Mouse (Mus musculus) kidney, adult 2 months (tissue): ENCODE measurements at regions not wholly inside any gene's neighbourhood (a gene's known extent, or its start where the extent isn't known, plus 50 kb on each side); places are given as distances from the start of the nearest gene placed in this dataset.

Experiments used
- DNase-seq: peaks from one replicate; pipeline ENCODE4 v3.0.0; 2021
- H3K27ac ChIP-seq: fragments of 200-500 bp; 2 replicates; pipeline ENCODE4 v1.5.1; 2012; ENCODE audit warnings: low read depth, low read length, control low read depth, inconsistent platforms; ENCODE audit not compliant: insufficient read depth
- H3K27me3 ChIP-seq: fragments of 200-500 bp; replicated peaks from 2 replicates; pipeline ENCODE4 v1.6.1; 2012; ENCODE audit warnings: mild to moderate bottlenecking, moderate library complexity, low read length, inconsistent platforms; ENCODE audit not compliant: control insufficient read depth, insufficient read depth
- H3K36me3 ChIP-seq: fragments of 200-500 bp; 2 replicates; pipeline ENCODE4 v1.6.1; 2012; ENCODE audit warnings: mild to moderate bottlenecking, moderate library complexity, low read length, inconsistent platforms; ENCODE audit not compliant: control insufficient read depth, insufficient read depth
- H3K4me1 ChIP-seq: fragments of 200-500 bp; 2 replicates; pipeline ENCODE4 v1.6.1; 2011; ENCODE audit warnings: low read length; ENCODE audit not compliant: control insufficient read depth, insufficient read depth
- H3K4me3 ChIP-seq: fragments of 200-500 bp; 2 replicates; pipeline ENCODE4 v1.5.1; 2011; ENCODE audit warnings: mild to moderate bottlenecking, low read depth, low read length, control low read depth; ENCODE audit not compliant: insufficient read depth
- CTCF ChIP-seq: fragments of 200-500 bp; conservative IDR thresholded peaks from 2 replicates; pipeline ENCODE4 v1.5.1; 2011; ENCODE audit warnings: low read depth, mild to moderate bottlenecking, control low read depth, low read length, moderate library complexity, mixed read lengths; ENCODE audit not compliant: insufficient read depth, insufficient read length
- POLR2A ChIP-seq: fragments of 200-500 bp; IDR thresholded peaks from one replicate; pipeline ENCODE4 v1.6.1; 2011; ENCODE audit warnings: low read depth, low read length, control low read depth
- WGBS: fragments of 180-500 bp; shearing (Covaris S2); methylation state at CpG from one replicate; pipeline ENCODE4 v1.1.7; 2018; 5-methylcytosine and 5-hydroxymethylcytosine counted together

DNA sequence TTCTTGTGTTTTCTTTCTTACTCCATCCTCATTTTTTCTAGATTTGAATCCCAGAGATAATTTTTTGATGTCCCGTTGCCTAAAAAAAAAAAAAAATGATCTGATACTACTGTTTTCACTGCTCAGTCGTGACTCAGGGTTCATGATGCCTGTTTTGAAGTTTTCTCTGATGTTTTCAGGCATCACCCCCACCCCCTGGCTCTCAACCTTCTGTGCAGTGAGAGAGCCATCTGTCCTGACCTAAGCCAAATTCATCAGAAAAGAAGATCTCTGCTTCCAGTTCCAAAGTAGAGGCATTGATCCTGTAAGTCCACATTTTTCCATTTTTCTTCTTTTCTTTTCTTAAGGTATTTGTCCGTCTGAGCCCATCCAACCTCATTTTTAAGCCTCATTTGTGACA is 423.3 kb downstream of the Col12a1 start:
- Histone ChIP-seq H3K27ac (no peak overlapping the region), H3K36me3 (no peaks in the 10 kb centered on the region), H3K27me3 (no peaks in the 10 kb centered on the region), H3K4me1 (no peaks in the 10 kb centered on the region), H3K4me3 (no peak overlapping the region)
- TF ChIP-seq CTCF: no peak
- no peak for TF ChIP-seq POLR2A
- WGBS: 80% methylated on average over 3 of the region's 3 CpGs
- no peak for DNase-seq

DNA sequence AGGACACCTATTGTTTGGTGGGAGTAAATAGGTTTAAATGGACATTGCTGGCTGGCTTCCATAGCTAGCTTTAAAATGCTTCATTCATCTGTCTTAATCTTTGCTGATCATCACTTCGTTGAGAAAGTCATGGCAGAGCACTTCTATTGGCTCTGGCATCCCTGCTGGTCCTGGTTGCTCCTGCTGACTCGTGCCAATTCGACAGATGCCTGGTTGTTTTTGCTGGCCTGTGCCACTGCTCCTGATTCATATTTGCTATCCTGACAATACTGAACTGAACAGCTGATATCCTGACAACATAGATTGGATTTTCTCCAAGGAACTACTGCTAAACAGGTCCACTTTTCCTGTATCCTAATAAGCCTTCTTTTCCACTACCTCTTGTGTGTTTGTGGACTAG is 417.1 kb downstream of the Col12a1 start:
- WGBS: 80% methylated on average over 3 of the region's 3 CpGs
- no peak overlapping the region for H3K4me3 ChIP-seq
- TF ChIP-seq POLR2A (no peak), CTCF (no peak)
- H3K4me1 ChIP-seq: no peaks in the 10 kb centered on the region
- no peak for DNase-seq
- no peak overlapping the region for H3K27ac ChIP-seq
- no peaks in the 10 kb centered on the region for H3K36me3 ChIP-seq
- no peaks in the 10 kb centered on the region for H3K27me3 ChIP-seq

DNA sequence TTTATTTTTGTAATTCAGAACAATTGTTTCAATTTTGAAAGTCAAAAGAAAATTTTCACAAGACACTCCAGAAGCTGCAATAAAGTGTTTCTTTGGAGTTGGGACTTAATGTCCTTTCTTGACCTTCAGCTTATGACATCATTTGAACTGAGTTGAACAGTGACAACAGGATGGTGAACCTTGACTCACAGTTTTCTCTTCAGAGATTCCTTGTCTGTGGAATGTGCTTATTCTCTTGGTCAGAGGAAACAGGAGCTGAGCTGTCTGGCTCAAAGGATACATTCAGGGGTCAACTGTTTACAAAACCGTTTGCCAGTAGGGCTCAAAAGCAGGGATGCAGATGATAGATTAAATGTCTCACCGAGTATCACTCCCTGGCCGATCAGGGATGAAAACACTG is 408.0 kb downstream of the Col12a1 start:
- Histone ChIP-seq H3K4me3 (no peak overlapping the region), H3K36me3 (no peaks in the 10 kb centered on the region), H3K4me1 (0 out of 2 replicates have a peak, but pooled peaks cover 2% of the 10 kb centered on the region), H3K27ac (no peak overlapping the region), H3K27me3 (no peaks in the 10 kb centered on the region)
- WGBS: 22% methylated on average over 3 of the region's 3 CpGs
- peak; percentile 58 for DNase-seq
- no peak for TF ChIP-seq POLR2A

DNA sequence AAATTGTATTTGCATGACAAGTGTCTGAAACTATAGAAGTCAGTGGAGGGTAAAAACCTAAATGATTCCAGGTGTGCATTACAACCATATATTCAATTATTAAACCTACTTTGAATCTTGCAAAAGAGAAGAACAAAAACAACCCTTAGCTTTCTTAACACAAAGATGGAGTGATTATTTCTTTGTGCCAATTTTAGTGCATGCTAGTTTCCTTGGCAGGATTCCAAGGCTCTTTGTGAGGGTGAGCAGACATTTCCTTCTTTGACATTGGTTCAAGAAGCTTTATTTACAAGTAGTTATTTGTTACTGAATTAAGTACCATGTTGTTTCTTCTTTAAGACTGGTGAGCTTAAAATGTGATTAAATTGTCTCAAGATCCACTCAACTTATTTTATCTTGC is 401.2 kb downstream of the Col12a1 start:
- H3K27ac ChIP-seq: no peak overlapping the region
- H3K4me3 ChIP-seq: no peak overlapping the region
- TF ChIP-seq POLR2A (no peak), CTCF (no peak)
- no peaks in the 10 kb centered on the region for H3K27me3 ChIP-seq
- H3K36me3 ChIP-seq: no peaks in the 10 kb centered on the region
- DNase-seq: peak; percentile 22
- H3K4me1 ChIP-seq: no peaks in the 10 kb centered on the region

DNA sequence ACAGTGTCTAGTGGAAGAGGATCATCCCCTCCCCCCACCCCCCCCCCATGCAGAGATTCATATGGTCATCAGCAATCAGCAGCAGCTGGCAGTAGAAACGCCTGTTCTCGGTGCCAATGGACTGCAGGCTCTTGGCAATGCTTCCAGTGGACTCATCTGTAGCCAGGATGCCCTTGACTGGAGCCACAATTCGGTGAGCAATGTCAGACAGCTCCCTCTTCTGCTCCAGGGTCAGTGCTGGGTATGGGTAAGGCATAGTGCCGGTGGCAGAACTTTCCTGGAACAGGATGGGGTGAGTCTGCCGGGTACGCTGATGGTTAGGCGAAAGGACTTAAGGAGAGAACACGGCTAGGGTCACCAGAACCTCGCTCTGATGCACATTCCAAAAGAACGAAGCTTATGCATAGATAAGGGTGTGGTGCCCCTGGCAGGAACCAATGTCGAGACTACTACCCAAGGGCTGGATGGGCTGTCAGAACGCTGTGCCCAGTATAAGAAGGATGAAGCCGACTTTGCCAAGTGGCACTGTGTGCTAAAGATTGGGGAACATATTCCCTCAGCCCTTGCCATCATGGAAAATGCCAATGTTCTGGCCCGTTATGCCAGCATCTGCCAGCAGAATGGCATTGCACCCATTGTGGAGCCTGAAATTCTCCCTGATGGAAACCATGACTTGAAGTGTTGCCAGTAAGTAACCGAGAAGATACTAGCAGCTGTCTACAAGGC is 372.1 kb downstream of the Col12a1 start:
- Histone ChIP-seq H3K36me3 (no peaks in the 10 kb centered on the region), H3K4me1 (no peaks in the 10 kb centered on the region), H3K4me3 (no peak overlapping the region), H3K27ac (no peak overlapping the region), H3K27me3 (no peaks in the 10 kb centered on the region)
- 92% methylated on average over 15 of the region's 15 CpGs for WGBS
- TF ChIP-seq CTCF (no peak), POLR2A (no peak)
- DNase-seq: no peak

DNA sequence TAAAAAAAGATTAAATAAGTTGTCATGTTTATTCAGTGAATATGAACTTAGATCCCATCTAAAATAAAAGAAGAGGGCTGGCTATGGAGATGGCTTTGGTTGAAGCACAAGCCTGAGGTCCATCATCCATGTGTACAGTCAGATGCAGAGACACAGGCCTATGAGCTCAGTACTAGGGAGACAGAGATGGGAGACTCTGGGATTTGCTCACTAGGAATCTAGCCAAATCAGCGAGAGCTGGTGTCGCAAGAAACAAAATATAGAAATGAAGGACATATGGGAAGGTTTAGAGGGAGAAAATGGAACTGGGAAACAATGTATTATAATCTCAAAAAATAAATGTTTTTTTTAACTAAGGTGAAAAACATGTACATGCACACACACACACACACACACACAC is 326.6 kb downstream of the Col12a1 start:
- no peak overlapping the region for H3K4me3 ChIP-seq
- H3K27me3 ChIP-seq: no peaks in the 10 kb centered on the region
- WGBS: 94% methylated on average over 2 of the region's 2 CpGs
- no peak for TF ChIP-seq CTCF
- TF ChIP-seq POLR2A: no peak
- H3K36me3 ChIP-seq: no peaks in the 10 kb centered on the region
- DNase-seq: no peak
- H3K27ac ChIP-seq: no peak overlapping the region
- no peaks in the 10 kb centered on the region for H3K4me1 ChIP-seq

DNA sequence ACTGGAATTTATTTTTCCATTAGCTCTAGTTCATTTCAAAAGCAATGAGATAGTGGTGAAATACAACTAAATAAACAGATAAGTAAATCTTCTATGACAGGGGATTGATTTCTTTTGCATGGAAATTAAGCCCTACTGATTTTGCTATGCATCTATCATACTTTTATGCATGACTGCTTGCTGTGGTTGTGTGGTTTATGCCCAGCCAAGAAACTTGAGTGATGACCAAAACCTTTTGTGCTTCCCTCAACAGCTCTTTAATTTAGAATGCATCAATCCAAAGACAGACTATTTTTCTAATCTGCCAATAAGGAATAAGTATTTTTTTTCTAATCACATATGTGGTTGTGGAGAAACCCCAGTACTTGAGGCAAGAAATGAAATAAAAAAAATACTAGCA is 303.6 kb downstream of the Col12a1 start:
- Histone ChIP-seq H3K27ac (no peak overlapping the region), H3K4me3 (no peak overlapping the region), H3K36me3 (no peaks in the 10 kb centered on the region), H3K27me3 (no peaks in the 10 kb centered on the region), H3K4me1 (no peaks in the 10 kb centered on the region)
- no peak for DNase-seq
- TF ChIP-seq CTCF (no peak), POLR2A (no peak)

DNA sequence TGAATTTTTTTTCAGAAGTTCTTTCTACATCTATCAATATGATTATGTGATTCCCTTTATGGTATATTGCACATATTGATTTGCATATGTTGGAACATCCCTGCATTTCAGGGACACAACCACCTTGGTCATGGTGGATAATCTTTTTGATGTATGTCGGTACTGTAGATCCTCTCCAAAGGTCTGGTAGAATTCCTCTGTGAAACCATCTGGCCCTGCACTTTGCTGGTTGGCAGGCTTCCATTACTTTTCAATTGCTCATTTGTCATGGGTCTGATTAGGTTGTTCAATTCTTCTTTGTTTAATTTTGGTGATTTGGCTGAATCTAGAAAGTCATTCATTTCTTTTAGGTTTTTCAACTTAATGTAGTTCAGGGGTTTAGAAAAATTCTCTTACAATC is 288.2 kb downstream of the Col12a1 start:
- 67% methylated on average over 1 of the region's 1 CpGs for WGBS
- TF ChIP-seq CTCF (no peak), POLR2A (no peak)

More for the DNA sequence above, 288.2 kb downstream of the Col12a1 start:
- Histone ChIP-seq H3K27me3 (no peaks in the 10 kb centered on the region), H3K27ac (no peak overlapping the region), H3K36me3 (no peaks in the 10 kb centered on the region), H3K4me3 (no peak overlapping the region), H3K4me1 (no peaks in the 10 kb centered on the region)
- no peak for DNase-seq
